Mouse (Mus musculus): ENCODE measurements around the gene Pm20d1.

DNA sequence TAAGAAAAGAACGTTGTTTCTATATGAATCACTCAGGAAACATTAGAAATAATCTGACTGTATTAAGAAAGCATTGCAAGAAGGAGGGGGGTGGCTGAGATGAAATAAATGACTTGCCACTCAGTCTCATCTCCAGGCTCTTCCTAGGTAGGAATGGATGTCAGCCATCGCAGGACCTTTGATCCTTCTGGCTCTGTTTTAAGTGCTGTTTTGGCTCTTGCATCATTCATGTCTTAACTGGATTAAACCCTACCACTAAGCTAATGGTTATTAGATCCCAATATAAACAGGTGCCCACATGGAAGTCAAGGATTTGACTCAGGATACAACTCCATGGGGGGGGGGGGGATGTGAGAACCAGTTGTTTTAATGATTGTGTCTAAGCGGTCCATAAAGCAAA, 2.0 kb upstream of the Pm20d1 start:
- TF ChIP-seq CTCF (IDR thresholded peaks at IDR 0.05 in 2 of 3, conservative IDR thresholded peaks at IDR 0.05 in 1 of 3; ENCODE audit: control insufficient read depth in 1 of 3, insufficient read depth in 1 of 3, low read depth in 2 of 3, low read length in 3 of 3, poor library complexity in 1 of 3, severe bottlenecking in 1 of 3) (no peak), UBTF (IDR thresholded peaks at IDR 0.05; ENCODE audit: borderline replicate concordance, insufficient read depth, low read depth, low read length) (no peak), NRF1 (IDR thresholded peaks at IDR 0.05; ENCODE audit: insufficient read depth, low read depth, low read length, poor library complexity, severe bottlenecking) (no peak), E2F4 (IDR thresholded peaks at IDR 0.05; ENCODE audit: borderline replicate concordance, low read depth, low read length) (no peak), TCF12 (IDR thresholded peaks at IDR 0.05; ENCODE audit: low read depth, low read length) (no peak)

Data from MEL (cell line).